12 mouse cellular contexts compared by ENCODE assay signal in the genomic region with DNA sequence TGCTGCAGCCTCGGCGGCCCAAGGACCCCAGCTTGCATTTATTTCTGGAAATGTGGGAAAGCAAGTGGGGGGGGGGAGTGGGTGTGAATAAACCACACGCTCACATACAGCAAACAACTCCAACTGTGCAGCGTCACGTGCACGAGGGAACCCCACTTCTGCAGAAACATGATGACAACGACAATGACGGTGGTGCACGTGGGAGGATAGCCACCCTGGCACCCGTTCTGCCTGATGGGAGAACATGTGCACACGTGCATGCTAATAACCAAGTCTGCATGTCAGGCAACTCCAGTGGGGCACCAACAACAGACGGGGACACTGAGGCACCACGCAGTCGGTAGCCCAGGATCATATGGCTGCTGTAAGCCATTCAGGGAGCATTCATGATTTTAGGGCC. TPM values are rescaled to one million over a fixed set of nuclear protein-coding genes. Genes with fewer than 3 reads are reported as not detected.
DNase-seq lines count a peak whose midpoint lies in the region; ATAC-seq and TF ChIP-seq lines count a peak whose summit lies in the region.
"Had no signal": no experiment of that assay in that cellular context is flagged by ENCODE, and none has a peak within 500 bp of the region (broad histone marks: within the 10 kb centered on the region; RNA-seq: fewer than 3 reads in every experiment).

No protein-coding gene starts in this region.

- no peak overlapping the region for H3K9ac ChIP-seq in forebrain, embryonic 15.5 days (replicated peaks)
- H3K9ac ChIP-seq in midbrain, embryonic 13.5 days (replicated peaks), result 0 out of 2 replicates have a peak overlapping the region, but pooled peaks have one; percentile 30
- no peak overlapping the region for H3K9ac ChIP-seq in heart, embryonic 11.5 days (ENCODE audit: low read depth, low read length)
- H3K9ac ChIP-seq: liver, embryonic 14.5 days had no signal

- peak overlapping the region; percentile 61 for H3K27ac ChIP-seq in forebrain, embryonic 15.5 days (replicated peaks)
- H3K27ac ChIP-seq in midbrain, embryonic 13.5 days, result 0 out of 2 replicates have a peak overlapping the region, but pooled peaks have one; percentile 44
- H3K27ac ChIP-seq in heart, embryonic 11.5 days (ENCODE audit: low read depth, low read length), result no peak overlapping the region
- H3K27ac ChIP-seq: liver, embryonic 14.5 days had no signal

- TF ChIP-seq CTCF in E14TG2a.4 (conservative IDR thresholded peaks at IDR 0.05; ENCODE audit: low read length), result no peak

- no peak overlapping the region for H3K4me2 ChIP-seq in forebrain, embryonic 15.5 days (replicated peaks)
- H3K4me2 ChIP-seq in midbrain, embryonic 13.5 days (replicated peaks), result peak overlapping the region; percentile 23; the same call in 1 of the 2 replicates
- H3K4me2 ChIP-seq in heart, embryonic 11.5 days, result no peak overlapping the region

- no peak for ATAC-seq in forebrain, embryonic 15.5 days (replicated peaks)
- ATAC-seq in midbrain, embryonic 13.5 days, result no peak
- ATAC-seq in heart, embryonic 11.5 days (replicated peaks; ENCODE audit: insufficient number of reproducible peaks, low FRiP score, low TSS enrichment), result no peak

- no peaks in the 10 kb centered on the region for H3K36me3 ChIP-seq in E14TG2a.4 (ENCODE audit: insufficient read depth, low read length)
- H3K36me3 ChIP-seq in forebrain, embryonic 15.5 days, result no peaks in the 10 kb centered on the region
- no peaks in the 10 kb centered on the region for H3K36me3 ChIP-seq in midbrain, embryonic 13.5 days
- H3K36me3 ChIP-seq in heart, embryonic 11.5 days (ENCODE audit: control insufficient read depth, insufficient read depth, low read length), result no peaks in the 10 kb centered on the region
- H3K36me3 ChIP-seq: G1E had no signal

- WGBS in forebrain, embryonic 15.5 days, result 46% methylated on average over 14 of the region's 14 CpGs
- 69% methylated on average over 14 of the region's 14 CpGs for WGBS in midbrain, embryonic 13.5 days
- WGBS in heart, embryonic 11.5 days (ENCODE audit: insufficient replicate concordance), result 78% methylated on average over 14 of the region's 14 CpGs

- peaks cover 68% of the 10 kb centered on the region for H3K4me1 ChIP-seq in E14TG2a.4 (replicated peaks; ENCODE audit: low read depth, low read length)
- peaks cover 59% of the 10 kb centered on the region for H3K4me1 ChIP-seq in forebrain, embryonic 15.5 days
- H3K4me1 ChIP-seq in midbrain, embryonic 13.5 days (replicated peaks), result peaks cover 61% of the 10 kb centered on the region
- H3K4me1 ChIP-seq in heart, embryonic 11.5 days (ENCODE audit: control insufficient read depth, insufficient read depth, low read length), result peaks cover 25% of the 10 kb centered on the region

- no peaks in the 10 kb centered on the region for H3K9me3 ChIP-seq in E14TG2a.4 (ENCODE audit: low read length)
- no peaks in the 10 kb centered on the region for H3K9me3 ChIP-seq in forebrain, embryonic 15.5 days
- no peaks in the 10 kb centered on the region for H3K9me3 ChIP-seq in midbrain, embryonic 13.5 days
- no peaks in the 10 kb centered on the region for H3K9me3 ChIP-seq in heart, embryonic 11.5 days (replicated peaks; ENCODE audit: control insufficient read depth, low read length)
- H3K9me3 ChIP-seq: G1E had no signal

- no peaks in the 10 kb centered on the region for H3K27me3 ChIP-seq in E14TG2a.4 (ENCODE audit: insufficient read depth, low read length)
- no peaks in the 10 kb centered on the region for H3K27me3 ChIP-seq in forebrain, embryonic 15.5 days
- no peaks in the 10 kb centered on the region for H3K27me3 ChIP-seq in midbrain, embryonic 13.5 days
- no peaks in the 10 kb centered on the region for H3K27me3 ChIP-seq in heart, embryonic 11.5 days (ENCODE audit: control insufficient read depth, insufficient read depth, low read length)

- peak; percentile 55 for DNase-seq in layer of hippocampus, adult 11-12 months (ENCODE audit: low spot score)
- DNase-seq in layer of hippocampus, adult 9-10 months (ENCODE audit: low spot score), result no peak
- DNase-seq in heart, postnatal 14 days, result no peak
- DNase-seq in lung, postnatal 36 days, result no peak
- DNase-seq: heart, adult 11 months; thymus, adult 2 months had no signal

- intact Hi-C loops in heart, postnatal 14 days (cut with DNase I), result no loop called here

- peak overlapping the region; percentile 60; the same call in 1 of the 2 replicates for H3K4me3 ChIP-seq in E14TG2a.4 (replicated peaks; ENCODE audit: low read length)
- H3K4me3 ChIP-seq in forebrain, embryonic 15.5 days, result no peak overlapping the region
- no peak overlapping the region for H3K4me3 ChIP-seq in midbrain, embryonic 13.5 days (replicated peaks)
- no peak overlapping the region for H3K4me3 ChIP-seq in heart, embryonic 11.5 days (ENCODE audit: low read depth, low read length)

RNA-seq across cellular contexts. Expression of a gene that starts 37.1 kb away (rescaled TPM):
- 38.8 and 43.9 TPM in 2 replicates for polyA plus RNA-seq in forebrain, embryonic 15.5 days (2015; fragmentation: Nextera tagmentation; extraction: Ambion mirVana)
- 17.7 and 21.1 TPM in 2 replicates for polyA plus RNA-seq in midbrain, embryonic 13.5 days (2015; fragmentation: Nextera tagmentation; extraction: Ambion mirVana)
- 10 to 100 TPM; 10.7 to 11.9 TPM for total RNA-seq in heart, postnatal 14 days (2021)
- polyA plus RNA-seq in heart, embryonic 11.5 days (2014; fragmentation: Nextera tagmentation; extraction: Ambion mirVana), result 7.0 and 10.1 TPM in 2 replicates
